Mouse (Mus musculus): Measurements from ENCODE around the gene Hist1h2bb. TPM values are rescaled to one million over a fixed set of nuclear protein-coding genes. Genes with fewer than 3 reads are reported as not detected.

The Hist1h2bb gene
- polyA plus RNA-seq, 1 experiment from 2014 or later = 2.3 TPM

DNA sequence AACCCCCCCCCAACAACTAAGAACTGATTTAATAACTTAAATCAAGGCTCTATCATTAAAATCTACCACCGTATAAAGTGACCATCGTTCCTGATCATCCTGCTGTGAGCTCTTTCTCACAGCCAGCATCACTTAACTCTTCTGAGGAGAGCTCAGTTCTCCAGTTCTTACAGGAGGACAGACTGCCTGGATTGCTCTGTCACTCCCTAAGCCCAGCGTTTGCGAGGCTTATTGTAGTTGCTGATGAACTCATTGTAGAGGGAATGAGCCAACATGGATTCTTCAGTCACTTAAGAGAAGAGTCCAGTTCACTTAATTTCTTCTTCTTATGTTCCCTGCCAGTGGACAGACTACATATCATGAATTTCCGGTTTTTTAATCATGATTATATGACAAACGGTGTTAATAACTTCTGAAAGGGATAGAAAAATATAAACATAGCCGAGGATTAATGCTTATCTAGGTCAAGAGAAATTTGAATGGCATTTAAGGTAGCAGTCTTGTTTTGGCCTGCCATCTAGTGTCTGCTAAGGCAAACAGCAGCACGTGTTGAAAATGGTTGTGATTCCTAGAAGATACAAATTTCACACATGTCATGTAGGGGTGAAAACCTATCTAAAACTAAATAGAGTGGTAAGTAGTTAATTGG lies 14.3 kb upstream of the Hist1h2bb start:
- Histone ChIP-seq H3K4me3 (no peak overlapping the region), H3K27ac (replicated peaks) (no peak overlapping the region), H3K4me1 (no peaks in the 10 kb centered on the region), H3K9me3 (replicated peaks) (no peaks in the 10 kb centered on the region), H3K27me3 (ENCODE audit: low read depth, poor library complexity, severe bottlenecking) (no peaks in the 10 kb centered on the region), H3K36me3 (no peaks in the 10 kb centered on the region)
- no peak for DNase-seq (ENCODE audit: low spot score)
- 31% methylated on average over 8 of the region's 8 CpGs for WGBS

GRCm38 (mm10) chr13:23737091-23737490 lies 9.4 kb upstream of the Hist1h2bb start:
- H3K27ac ChIP-seq (replicated peaks) = peak overlapping the region; percentile 96; the same call in 1 of the 2 replicates
- no peaks in the 10 kb centered on the region for H3K36me3 ChIP-seq
- 81% methylated on average over 5 of the region's 5 CpGs for WGBS

GRCm38 (mm10) chr13:23738041-23738440 lies 8.5 kb upstream of the Hist1h2bb start:
- WGBS = 22% methylated on average over 4 of the region's 4 CpGs
- Histone ChIP-seq H3K9me3 (replicated peaks) (no peaks in the 10 kb centered on the region), H3K36me3 (no peaks in the 10 kb centered on the region), H3K27me3 (ENCODE audit: low read depth, poor library complexity, severe bottlenecking) (no peaks in the 10 kb centered on the region), H3K4me3 (peak overlapping the region; percentile 67), H3K4me1 (peaks cover 34% of the 10 kb centered on the region), H3K27ac (replicated peaks) (peak overlapping the region; percentile 96)
- DNase-seq (ENCODE audit: low spot score) = no peak

More at GRCm38 (mm10) chr13:23737091-23737490, 9.4 kb upstream of the Hist1h2bb start:
- peaks cover 32% of the 10 kb centered on the region for H3K4me1 ChIP-seq
- H3K27me3 ChIP-seq (ENCODE audit: low read depth, poor library complexity, severe bottlenecking) = no peaks in the 10 kb centered on the region
- no peaks in the 10 kb centered on the region for H3K9me3 ChIP-seq (replicated peaks)
- no peak overlapping the region for H3K4me3 ChIP-seq
- no peak for DNase-seq (ENCODE audit: low spot score)

DNA sequence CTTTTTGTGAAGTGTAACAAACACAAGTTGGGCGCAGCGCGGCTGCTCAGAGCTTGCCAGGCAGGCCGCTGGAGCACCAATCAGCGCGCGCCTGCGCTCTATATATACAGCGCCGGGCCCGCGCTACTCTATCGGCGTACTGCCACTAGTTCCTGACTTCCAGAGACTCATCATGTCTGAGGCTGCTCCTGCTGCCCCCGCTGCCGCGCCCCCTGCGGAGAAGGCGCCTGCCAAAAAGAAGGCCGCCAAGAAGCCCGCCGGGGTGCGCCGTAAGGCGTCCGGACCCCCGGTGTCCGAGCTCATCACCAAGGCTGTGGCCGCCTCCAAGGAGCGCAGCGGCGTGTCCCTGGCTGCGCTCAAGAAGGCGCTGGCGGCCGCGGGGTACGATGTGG lies 7.9 kb upstream of the Hist1h2bb start, which contains the start of gene Hist1h1c:
Gene Hist1h1c (plus strand): TSS at position 132 of the 392 bp plus-strand sequence.
- Histone ChIP-seq H3K9me3 (replicated peaks) (no peaks in the 10 kb centered on the region), H3K27ac (replicated peaks) (peak within 1 kb of the TSS; percentile 96), H3K27me3 (ENCODE audit: low read depth, poor library complexity, severe bottlenecking) (no peaks in the 10 kb centered on the region), H3K4me3 (peak within 1 kb of the TSS; percentile 67), H3K36me3 (no peaks in the 10 kb centered on the region), H3K4me1 (peaks cover 34% of the 10 kb centered on the region)
- DNase-seq (ENCODE audit: low spot score) = peak; percentile 91
- under 1% methylated on average over 38 of the region's 38 CpGs for WGBS

GRCm38 (mm10) chr13:23739069-23739921 lies 7.2 kb upstream of the Hist1h2bb start:
- DNase-seq (ENCODE audit: low spot score) = peak; percentile 89
- under 1% methylated on average over 39 of the region's 39 CpGs for WGBS

DNA sequence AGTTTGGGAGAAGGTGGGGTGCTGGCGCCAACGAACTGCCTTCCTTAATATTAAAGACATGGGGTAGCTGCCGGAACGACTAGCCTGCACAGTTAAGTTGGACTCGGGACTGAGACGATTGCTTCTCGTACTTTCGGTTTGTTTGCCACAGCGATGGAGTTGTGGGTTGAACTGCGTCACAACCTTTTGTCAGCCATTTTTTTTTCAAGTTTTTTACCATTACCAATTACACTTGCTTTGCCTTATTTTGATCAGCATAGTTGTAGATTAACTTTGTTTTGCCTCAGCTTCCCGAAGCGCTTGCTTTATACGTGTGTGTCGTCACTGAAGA lies 6.6 kb upstream of the Hist1h2bb start:
- H3K4me3 ChIP-seq = peak overlapping the region; percentile 67
- no peak for DNase-seq (ENCODE audit: low spot score)
- H3K9me3 ChIP-seq (replicated peaks) = no peaks in the 10 kb centered on the region
- H3K36me3 ChIP-seq = no peaks in the 10 kb centered on the region
- 2% methylated on average over 14 of the region's 14 CpGs for WGBS
- no peaks in the 10 kb centered on the region for H3K27me3 ChIP-seq (ENCODE audit: low read depth, poor library complexity, severe bottlenecking)
- peaks cover 45% of the 10 kb centered on the region for H3K4me1 ChIP-seq
- peak overlapping the region; percentile 96 for H3K27ac ChIP-seq (replicated peaks)

More at GRCm38 (mm10) chr13:23739069-23739921, 7.2 kb upstream of the Hist1h2bb start:
- H3K27me3 ChIP-seq (ENCODE audit: low read depth, poor library complexity, severe bottlenecking) = no peaks in the 10 kb centered on the region
- peaks cover 39% of the 10 kb centered on the region for H3K4me1 ChIP-seq
- H3K27ac ChIP-seq (replicated peaks) = peak overlapping the region; percentile 96
- no peaks in the 10 kb centered on the region for H3K9me3 ChIP-seq (replicated peaks)
- H3K4me3 ChIP-seq = peak overlapping the region; percentile 67
- no peaks in the 10 kb centered on the region for H3K36me3 ChIP-seq

GRCm38 (mm10) chr13:23740256-23740840 lies 6.2 kb upstream of the Hist1h2bb start:
- WGBS = 42% methylated on average over 13 of the region's 13 CpGs
- H3K36me3 ChIP-seq = no peaks in the 10 kb centered on the region
- H3K4me3 ChIP-seq = peak overlapping the region; percentile 67
- peak overlapping the region; percentile 96 for H3K27ac ChIP-seq (replicated peaks)
- no peaks in the 10 kb centered on the region for H3K9me3 ChIP-seq (replicated peaks)
- H3K4me1 ChIP-seq = peaks cover 46% of the 10 kb centered on the region
- H3K27me3 ChIP-seq (ENCODE audit: low read depth, poor library complexity, severe bottlenecking) = no peaks in the 10 kb centered on the region
- peak; percentile 12 for DNase-seq (ENCODE audit: low spot score)

DNA sequence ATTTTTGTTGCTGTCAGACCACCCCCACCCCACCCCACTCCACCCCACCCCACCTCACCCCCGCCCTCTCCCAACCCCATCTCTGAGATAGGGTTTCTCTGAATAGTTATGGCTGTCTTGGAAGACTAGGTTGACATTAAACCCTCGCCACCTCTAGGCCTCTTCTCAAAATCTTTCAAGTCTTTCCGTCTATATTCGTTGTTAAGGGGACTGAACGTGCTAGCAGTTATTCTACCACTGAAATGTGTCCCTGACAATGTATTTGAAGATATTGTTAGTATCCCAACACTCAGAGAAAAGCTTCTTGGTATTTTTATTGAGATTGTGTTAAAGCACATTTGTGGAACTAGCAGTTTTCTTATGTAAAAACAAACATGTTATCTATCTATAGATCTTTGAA lies 5.6 kb upstream of the Hist1h2bb start:
- peak overlapping the region; percentile 96 for H3K27ac ChIP-seq (replicated peaks)
- H3K36me3 ChIP-seq = no peaks in the 10 kb centered on the region
- DNase-seq (ENCODE audit: low spot score) = no peak
- H3K27me3 ChIP-seq (ENCODE audit: low read depth, poor library complexity, severe bottlenecking) = no peaks in the 10 kb centered on the region
- H3K9me3 ChIP-seq (replicated peaks) = no peaks in the 10 kb centered on the region
- peaks cover 46% of the 10 kb centered on the region for H3K4me1 ChIP-seq
- peak overlapping the region; percentile 67 for H3K4me3 ChIP-seq
- WGBS = 63% methylated on average over 5 of the region's 5 CpGs

DNA sequence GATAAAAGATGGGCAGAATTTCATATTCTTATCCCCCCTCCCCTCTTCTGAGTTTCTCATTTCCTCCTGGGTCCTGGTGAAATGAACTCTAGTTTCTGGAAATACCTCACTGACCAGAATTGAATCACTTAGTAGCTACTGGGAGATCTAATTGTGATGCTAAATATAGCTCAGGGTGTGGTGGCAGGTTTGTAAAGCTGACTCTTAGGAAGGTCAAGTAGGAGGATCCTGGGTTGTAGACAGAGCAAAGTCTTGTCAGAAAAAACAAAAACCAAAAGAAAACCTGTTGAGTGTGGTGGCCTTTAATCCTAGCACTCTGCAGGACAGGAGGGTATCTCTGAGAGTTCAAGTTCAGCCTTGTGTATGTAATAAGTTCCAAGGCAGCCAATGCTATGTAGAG lies 4.5 kb upstream of the Hist1h2bb start:
- peak overlapping the region; percentile 46; the same call in 1 of the 2 replicates for H3K27ac ChIP-seq (replicated peaks)

GRCm38 (mm10) chr13:23743215-23743614 lies 3.3 kb upstream of the Hist1h2bb start:
- H3K27ac ChIP-seq (replicated peaks) = peak overlapping the region; percentile 75
- no peak overlapping the region for H3K4me3 ChIP-seq
- H3K9me3 ChIP-seq (replicated peaks) = no peaks in the 10 kb centered on the region
- peak; percentile 11 for DNase-seq (ENCODE audit: low spot score)
- no peaks in the 10 kb centered on the region for H3K27me3 ChIP-seq (ENCODE audit: low read depth, poor library complexity, severe bottlenecking)
- H3K4me1 ChIP-seq = peaks cover 53% of the 10 kb centered on the region
- H3K36me3 ChIP-seq = no peaks in the 10 kb centered on the region
- 85% methylated on average over 5 of the region's 5 CpGs for WGBS

More for the DNA sequence above, 4.5 kb upstream of the Hist1h2bb start:
- Histone ChIP-seq H3K36me3 (no peaks in the 10 kb centered on the region), H3K4me1 (peaks cover 46% of the 10 kb centered on the region), H3K4me3 (no peak overlapping the region), H3K27me3 (ENCODE audit: low read depth, poor library complexity, severe bottlenecking) (no peaks in the 10 kb centered on the region), H3K9me3 (replicated peaks) (no peaks in the 10 kb centered on the region)
- peak; percentile 9 for DNase-seq (ENCODE audit: low spot score)

GRCm38 (mm10) chr13:23743963-23744362 lies 2.6 kb upstream of the Hist1h2bb start:
- peak overlapping the region; percentile 59 for H3K4me3 ChIP-seq

DNA sequence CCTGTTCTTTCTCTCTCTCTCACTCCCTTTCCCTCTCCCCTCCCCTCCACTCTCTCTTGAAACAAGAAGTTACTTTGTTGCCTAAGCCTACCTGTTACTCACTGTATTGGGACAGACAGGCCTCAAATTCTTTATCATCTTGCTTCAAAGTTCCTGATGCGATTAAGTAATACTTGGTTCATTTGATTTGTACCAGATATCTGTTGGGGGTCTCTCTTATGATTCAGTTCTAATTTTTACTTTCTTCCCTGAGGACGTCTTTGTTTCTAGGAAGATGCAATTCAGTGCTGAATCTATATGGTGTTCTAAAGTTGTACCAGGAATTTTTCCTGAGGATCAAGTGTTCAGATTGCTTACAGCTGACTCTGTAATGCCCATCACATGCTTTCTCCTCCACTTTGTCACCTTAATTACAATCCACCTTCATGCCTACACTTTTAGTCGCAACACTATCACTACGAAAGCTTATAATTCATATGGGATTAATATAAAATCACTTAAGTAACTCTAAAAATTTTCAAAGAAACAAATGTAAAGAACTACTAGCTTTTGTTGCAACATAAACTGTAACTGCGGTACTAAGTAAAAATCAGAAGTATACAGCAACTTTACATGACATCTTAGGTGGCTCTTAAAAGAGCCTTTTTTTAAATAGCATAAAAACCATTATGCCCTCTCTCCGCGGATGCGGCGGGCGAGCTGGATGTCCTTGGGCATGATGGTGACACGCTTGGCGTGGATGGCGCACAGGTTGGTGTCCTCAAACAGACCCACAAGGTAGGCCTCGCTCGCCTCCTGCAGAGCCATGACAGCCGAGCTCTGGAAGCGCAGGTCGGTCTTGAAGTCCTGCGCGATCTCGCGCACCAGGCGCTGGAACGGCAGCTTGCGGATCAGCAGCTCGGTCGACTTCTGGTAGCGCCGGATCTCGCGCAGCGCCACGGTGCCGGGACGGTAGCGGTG lies 1.8 kb upstream of the Hist1h2bb start:
- Histone ChIP-seq H3K36me3 (no peaks in the 10 kb centered on the region), H3K27ac (replicated peaks) (peak overlapping the region; percentile 97), H3K9me3 (replicated peaks) (no peaks in the 10 kb centered on the region), H3K4me3 (peak overlapping the region; percentile 59), H3K4me1 (peaks cover 49% of the 10 kb centered on the region), H3K27me3 (ENCODE audit: low read depth, poor library complexity, severe bottlenecking) (no peaks in the 10 kb centered on the region)
- DNase-seq (ENCODE audit: low spot score) = no peak
- 3% methylated on average over 16 of the region's 36 CpGs for WGBS

More at GRCm38 (mm10) chr13:23743963-23744362, 2.6 kb upstream of the Hist1h2bb start:
- Histone ChIP-seq H3K4me1 (peaks cover 57% of the 10 kb centered on the region), H3K27ac (replicated peaks) (peak overlapping the region; percentile 97), H3K27me3 (ENCODE audit: low read depth, poor library complexity, severe bottlenecking) (no peaks in the 10 kb centered on the region), H3K36me3 (no peaks in the 10 kb centered on the region), H3K9me3 (replicated peaks) (no peaks in the 10 kb centered on the region)
- no peak for DNase-seq (ENCODE audit: low spot score)
- 55% methylated on average over 4 of the region's 4 CpGs for WGBS
